Mouse (Mus musculus) thymus, postnatal 10 days (tissue): Measurements from ENCODE around the gene Olfr588-ps1.
"Not testable (repeated sequence)": the region's sequence is repeated elsewhere in the genome, so short reads cannot be mapped to it uniquely, and the experiment has no call there.

Source experiments
- DNase-seq, 2 experiments: peaks; one replicate each; pipeline ENCODE4 v3.0.0; 2021; ENCODE audit warnings: low spot score in 2 of 2

Gene Olfr588-ps1

DNA sequence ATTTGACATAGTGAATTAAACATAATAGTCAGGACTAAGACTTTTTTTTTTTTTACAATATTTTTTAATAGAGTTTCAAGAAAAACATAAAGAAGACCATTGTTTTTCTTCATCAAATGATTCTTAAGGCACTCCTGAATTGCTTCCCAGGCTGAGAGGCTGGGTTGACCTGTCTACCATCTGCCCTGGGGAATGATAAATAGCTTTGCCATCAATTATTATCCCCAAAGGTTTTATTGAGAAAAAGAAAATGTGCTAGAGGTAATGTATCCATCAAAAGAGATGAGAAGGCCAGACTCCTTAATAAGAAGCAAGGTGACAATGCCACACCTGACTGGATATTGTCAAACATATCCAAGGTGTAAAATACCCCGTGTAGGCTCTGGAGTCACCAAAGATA lies at the start of gene Olfr588-ps1:
Gene Olfr588-ps1, plus strand, starts transcription at position 301 of the 400 bp plus-strand sequence.
- DNase-seq = no peak

DNA sequence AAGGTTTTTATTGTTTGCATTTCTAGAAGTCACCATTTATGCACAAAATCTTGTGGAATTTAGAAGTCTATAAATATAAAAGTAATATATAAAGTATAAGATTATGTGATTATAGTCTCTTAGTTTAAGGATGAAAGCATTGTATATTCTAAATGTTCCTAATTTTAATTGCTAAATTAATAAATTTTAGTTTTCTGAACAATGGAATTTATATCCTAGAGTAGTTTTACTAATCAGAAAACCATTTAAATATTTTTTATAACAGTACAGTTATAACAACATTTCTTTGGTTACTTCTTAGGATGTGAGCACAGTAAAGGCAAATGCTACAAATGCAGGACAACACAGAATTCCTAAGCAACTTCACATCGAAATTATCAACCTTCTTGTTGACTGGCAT lies 43.3 kb upstream of the Olfr588-ps1 start, which contains the start of gene Olfr585:
Gene Olfr585, plus strand, starts transcription at position 301 of the 400 bp plus-strand sequence.
- DNase-seq = no peak

DNA sequence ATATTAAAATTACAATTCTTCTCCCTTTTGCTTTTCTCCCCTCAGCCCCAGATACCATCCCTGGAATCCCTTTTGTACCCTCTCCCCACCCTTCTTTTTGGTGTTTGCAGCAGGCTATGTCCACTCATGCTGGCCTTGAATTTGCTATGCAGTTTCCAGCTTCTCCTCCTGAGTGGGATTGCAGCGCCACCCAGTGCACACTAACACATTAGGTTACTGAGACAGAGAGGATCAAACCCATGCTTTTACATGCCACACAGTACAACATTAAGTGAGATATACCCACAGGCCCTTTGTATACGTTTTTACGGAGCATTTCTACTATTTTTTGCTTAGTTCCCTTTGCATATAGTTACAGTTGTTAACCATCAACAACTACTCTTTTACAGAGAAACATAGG lies 21.3 kb upstream of the Olfr588-ps1 start:
- DNase-seq = no peak

DNA sequence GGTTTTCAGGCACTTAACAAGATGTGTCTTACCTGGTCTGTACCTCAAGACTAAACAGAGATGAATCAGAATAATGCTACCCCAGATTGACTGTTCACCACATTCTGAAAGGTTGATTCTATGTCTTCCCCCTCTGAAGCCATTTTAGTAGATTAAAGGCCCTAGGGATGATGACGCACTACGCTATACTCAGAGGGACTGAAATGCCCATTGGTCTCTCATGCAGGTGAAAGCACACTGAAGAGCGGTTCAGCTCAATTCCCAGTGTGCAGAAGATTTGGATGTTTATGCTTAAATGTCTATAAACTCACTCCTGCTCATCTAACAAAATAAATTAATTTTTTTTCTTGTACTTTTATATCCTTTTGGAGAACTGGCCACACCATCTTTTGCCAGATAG lies 15.1 kb upstream of the Olfr588-ps1 start, which contains the start of gene Olfr586:
Gene Olfr586, minus strand, starts transcription at position 101 of the 400 bp plus-strand sequence.
- no peak for DNase-seq

DNA sequence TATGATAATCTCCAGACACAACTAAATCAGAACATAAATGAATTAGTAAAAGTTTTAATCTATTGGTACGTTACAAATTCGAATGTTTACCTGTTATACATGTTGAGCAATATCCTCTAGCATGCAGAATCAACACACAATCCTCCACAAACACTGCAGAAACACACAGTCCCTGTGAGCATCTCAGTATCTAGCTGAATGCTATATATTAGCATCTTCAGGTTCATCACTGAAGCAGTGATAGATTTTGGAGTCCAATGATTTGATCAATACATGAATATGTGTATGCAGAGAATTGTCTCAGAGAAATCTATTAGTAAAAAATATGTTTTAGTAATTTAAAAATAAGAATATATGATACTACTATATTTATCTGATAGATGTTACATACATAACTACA lies 15.6 kb downstream of the Olfr588-ps1 start, which contains the start of gene Olfr589:
Gene Olfr589, minus strand, starts transcription at position 101 of the 400 bp plus-strand sequence.
- no peak for DNase-seq

DNA sequence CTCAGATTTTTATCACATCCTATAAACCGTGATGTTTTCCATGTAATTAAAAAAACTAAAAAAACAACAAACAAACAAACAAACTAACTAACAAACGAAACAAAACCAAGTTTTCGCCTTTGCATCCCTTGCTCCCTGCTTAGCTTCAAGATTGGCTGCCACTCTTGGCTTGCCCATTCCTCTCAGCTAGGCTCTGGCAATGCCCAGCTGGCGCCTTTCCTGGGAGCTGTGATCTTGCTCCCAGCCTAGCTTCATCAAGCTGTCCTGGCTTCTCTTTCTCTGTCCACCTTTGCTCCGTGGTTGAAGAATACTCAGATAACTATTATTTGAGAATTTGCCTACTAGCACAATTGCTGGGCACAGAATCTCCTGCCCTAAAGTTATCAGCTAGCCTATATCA lies 29.0 kb downstream of the Olfr588-ps1 start:
- no peak for DNase-seq

DNA sequence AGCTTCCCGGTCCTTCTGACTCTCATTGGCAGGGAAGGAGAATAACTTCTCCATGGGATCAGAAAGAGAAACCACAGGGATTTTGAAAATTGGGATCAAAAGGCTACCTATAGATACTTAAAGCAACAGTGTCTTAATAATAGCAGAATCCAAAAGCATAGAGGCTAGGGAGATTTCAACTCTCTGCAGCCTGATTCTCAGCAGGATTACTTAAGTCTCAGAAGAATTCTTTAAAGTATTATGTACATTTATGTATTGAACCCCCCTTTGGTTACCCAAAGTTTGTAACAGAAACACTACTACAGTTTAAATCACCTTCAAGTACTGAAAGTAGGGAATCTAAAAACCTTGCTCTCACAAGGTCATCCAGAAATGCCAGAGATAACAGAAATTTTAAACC lies 37.6 kb downstream of the Olfr588-ps1 start, which contains the start of gene Olfr591:
Gene Olfr591, minus strand, starts transcription at position 101 of the 400 bp plus-strand sequence.
- DNase-seq = no peak

DNA sequence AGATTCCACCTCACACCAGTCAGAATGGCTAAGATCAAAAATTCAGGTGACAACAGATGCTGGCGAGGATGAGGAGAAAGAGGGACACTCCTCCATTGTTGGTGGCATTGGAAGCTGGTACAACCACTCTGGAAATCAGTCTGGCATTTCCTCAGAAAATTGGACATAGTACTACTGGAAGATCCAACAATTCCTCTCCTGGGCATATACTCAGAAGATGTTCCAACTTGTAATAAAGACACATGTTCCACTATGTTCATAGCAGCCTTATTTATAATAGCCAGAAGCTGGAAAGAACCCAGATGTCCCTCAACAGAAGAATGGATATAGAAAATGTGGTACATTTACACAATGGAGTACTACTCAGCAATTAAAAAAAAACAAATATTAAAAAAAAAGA lies 43.8 kb downstream of the Olfr588-ps1 start, which contains the start of gene Olfr592:
Gene Olfr592, plus strand, starts transcription at position 301 of the 400 bp plus-strand sequence.
- DNase-seq = not testable (repeated sequence)
